Mouse (Mus musculus) CH12.LX (cell line): Measurements from ENCODE around the gene Phf3.

Experiments
- CTCF ChIP-seq, 2 experiments: IDR thresholded peaks in 1 of 2; conservative IDR thresholded peaks in 1 of 2; 2 replicates each; pipeline ENCODE4 v1.5.1; 2011 to 2012; ENCODE audit warnings: low read depth in 2 of 2, low read length in 2 of 2, improper control_type of control experiment in 1 of 2, inconsistent platforms in 1 of 2, mild to moderate bottlenecking in 1 of 2, moderate library complexity in 1 of 2
- MAX ChIP-seq: IDR thresholded peaks from 2 replicates; pipeline ENCODE4 v1.6.1; 2011; ENCODE audit warnings: low read length, improper control_type of control experiment

DNA sequence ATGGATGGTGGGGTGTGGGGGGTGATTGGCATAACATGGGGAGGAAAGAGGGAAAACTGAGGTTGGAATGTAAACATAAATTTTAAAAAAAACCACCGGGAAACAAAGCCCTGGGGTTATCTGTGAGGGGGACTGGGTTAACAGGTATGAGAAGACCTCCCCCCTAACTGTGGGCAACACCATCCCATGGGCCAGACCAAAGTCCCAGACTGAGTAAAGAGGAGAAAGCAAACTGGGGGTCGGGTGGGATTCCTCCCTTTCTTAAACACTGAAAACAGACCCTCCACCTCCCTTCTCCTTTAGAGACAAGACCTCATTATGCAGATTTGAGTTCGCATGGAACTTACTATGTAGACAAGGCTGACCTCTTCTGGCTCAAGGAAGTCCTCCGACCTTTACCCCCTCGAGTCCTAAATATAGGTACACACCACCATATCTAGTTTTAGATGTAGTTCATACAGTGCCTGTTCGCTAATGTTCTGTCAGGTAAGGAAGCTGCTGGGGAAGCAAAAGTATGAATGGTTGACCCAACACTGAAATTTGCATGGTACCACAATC lies 74.4 kb downstream of the Phf3 start:
- TF ChIP-seq CTCF (conservative IDR thresholded peaks at IDR 0.05 in 1 of 2, IDR thresholded peaks at IDR 0.05 in 1 of 2; ENCODE audit: low read depth in 2 of 2, low read length in 2 of 2): peak in 1 of 2 experiments; percentile 58; a peak in 2 of 4 replicates
- TF ChIP-seq MAX: no peak
